ENCODE assay signal across 15 mouse cellular contexts in genomic region chr12:52435321-52435720, GRCm38 (mm10).
A peak's percentile ranks its signal among the peaks of the same experiment; 100 is the strongest.
DNase-seq lines count a peak whose midpoint lies in the region; ATAC-seq and TF ChIP-seq lines count a peak whose summit lies in the region.
"Had no signal": no experiment of that assay in that cellular context is flagged by ENCODE, and none has a peak within 500 bp of the region (broad histone marks: within the 10 kb centered on the region; RNA-seq: fewer than 3 reads in every experiment).

No protein-coding gene starts in this region.

- WGBS in kidney, postnatal 0 days = 62% methylated on average over 5 of the region's 5 CpGs
- WGBS in forebrain, embryonic 15.5 days = 29% methylated on average over 5 of the region's 5 CpGs
- 38% methylated on average over 5 of the region's 5 CpGs for WGBS in hindbrain, embryonic 16.5 days
- WGBS in neural tube, embryonic 14.5 days = 33% methylated on average over 5 of the region's 5 CpGs
- 78% methylated on average over 5 of the region's 5 CpGs for WGBS in intestine, embryonic 16.5 days

- ATAC-seq in kidney, postnatal 0 days (replicated peaks; ENCODE audit: low FRiP score, low read depth) = no peak
- ATAC-seq in forebrain, embryonic 15.5 days (replicated peaks) = no peak; the same call in 1 of the 2 replicates
- peak; percentile 75 for ATAC-seq in hindbrain, embryonic 16.5 days
- peak; percentile 81 for ATAC-seq in neural tube, embryonic 14.5 days (ENCODE audit: low read depth)
- no peak for ATAC-seq in intestine, embryonic 16.5 days

- no peaks in the 10 kb centered on the region for H3K9me3 ChIP-seq in kidney, postnatal 0 days (replicated peaks; ENCODE audit: low read length)
- H3K9me3 ChIP-seq in forebrain, embryonic 15.5 days = no peaks in the 10 kb centered on the region
- H3K9me3 ChIP-seq in hindbrain, embryonic 16.5 days (ENCODE audit: control insufficient read depth, low read length) = no peaks in the 10 kb centered on the region
- H3K9me3 ChIP-seq in neural tube, embryonic 14.5 days (ENCODE audit: control insufficient read depth, low read length) = no peaks in the 10 kb centered on the region
- no peaks in the 10 kb centered on the region for H3K9me3 ChIP-seq in intestine, embryonic 16.5 days (ENCODE audit: control insufficient read depth, low read length)
- H3K9me3 ChIP-seq: G1E had no signal

- no peak for TF ChIP-seq CTCF in kidney, postnatal 0 days (IDR thresholded peaks at IDR 0.05; ENCODE audit: low read depth)

- no peak overlapping the region for H3K4me3 ChIP-seq in kidney, postnatal 0 days (replicated peaks; ENCODE audit: low read depth, low read length)
- H3K4me3 ChIP-seq in forebrain, embryonic 15.5 days = no peak overlapping the region
- H3K4me3 ChIP-seq in hindbrain, embryonic 16.5 days (ENCODE audit: low read length) = no peak overlapping the region
- no peak overlapping the region for H3K4me3 ChIP-seq in neural tube, embryonic 14.5 days (ENCODE audit: low read depth, low read length)
- no peak overlapping the region for H3K4me3 ChIP-seq in intestine, embryonic 16.5 days (ENCODE audit: low read length)
- H3K4me3 ChIP-seq: myocyte had no signal

- no peak for DNase-seq in kidney, postnatal 0 days (ENCODE audit: low spot score)
- DNase-seq in kidney, postnatal 25 days = no peak
- DNase-seq in urinary bladder, postnatal 10 days (ENCODE audit: low spot score) = no peak
- DNase-seq in left cerebral cortex, adult 8-10 months (ENCODE audit: low spot score in 2 of 2) = no peak
- DNase-seq: adrenal gland, adult 8-10 months; cerebellum, adult 8-10 months; kidney, postnatal 36 days; liver; lung, adult 18-20 months had no signal

- H3K9ac ChIP-seq in kidney, postnatal 0 days (ENCODE audit: low read depth, low read length) = no peak overlapping the region
- H3K9ac ChIP-seq in forebrain, embryonic 15.5 days (replicated peaks) = no peak overlapping the region
- no peak overlapping the region for H3K9ac ChIP-seq in hindbrain, embryonic 16.5 days (ENCODE audit: low read depth, low read length)
- H3K9ac ChIP-seq in neural tube, embryonic 14.5 days (replicated peaks; ENCODE audit: low read depth, low read length) = no peak overlapping the region
- H3K9ac ChIP-seq in intestine, embryonic 16.5 days (ENCODE audit: low read depth, low read length) = no peak overlapping the region

- H3K36me3 ChIP-seq in kidney, postnatal 0 days (ENCODE audit: insufficient read depth, low read length) = no peaks in the 10 kb centered on the region
- no peaks in the 10 kb centered on the region for H3K36me3 ChIP-seq in forebrain, embryonic 15.5 days
- H3K36me3 ChIP-seq in hindbrain, embryonic 16.5 days (ENCODE audit: control insufficient read depth, insufficient read depth, low read length) = no peaks in the 10 kb centered on the region
- no peaks in the 10 kb centered on the region for H3K36me3 ChIP-seq in neural tube, embryonic 14.5 days (ENCODE audit: control insufficient read depth, insufficient read depth, low read length)
- H3K36me3 ChIP-seq in intestine, embryonic 16.5 days (ENCODE audit: control insufficient read depth, insufficient read depth, low read length) = no peaks in the 10 kb centered on the region
- H3K36me3 ChIP-seq: G1E had no signal

- peak overlapping the region; percentile 1; the same call in 1 of the 2 replicates for H3K4me2 ChIP-seq in kidney, postnatal 0 days (ENCODE audit: low read length)
- peak overlapping the region; percentile 15 for H3K4me2 ChIP-seq in forebrain, embryonic 15.5 days (replicated peaks)
- peak overlapping the region; percentile 42 for H3K4me2 ChIP-seq in hindbrain, embryonic 16.5 days (ENCODE audit: low read length)
- H3K4me2 ChIP-seq in neural tube, embryonic 14.5 days (ENCODE audit: low read depth, low read length) = peak overlapping the region; percentile 29
- no peak overlapping the region for H3K4me2 ChIP-seq in intestine, embryonic 16.5 days (ENCODE audit: low read depth, low read length)

- H3K27ac ChIP-seq in kidney, postnatal 0 days = no peak overlapping the region
- no peak overlapping the region for H3K27ac ChIP-seq in forebrain, embryonic 15.5 days (replicated peaks)
- H3K27ac ChIP-seq in hindbrain, embryonic 16.5 days (ENCODE audit: low read depth, low read length) = no peak overlapping the region
- no peak overlapping the region for H3K27ac ChIP-seq in neural tube, embryonic 14.5 days (ENCODE audit: low read depth, low read length)
- H3K27ac ChIP-seq in intestine, embryonic 16.5 days (ENCODE audit: low read length) = no peak overlapping the region

- H3K27me3 ChIP-seq in kidney, postnatal 0 days (ENCODE audit: insufficient read depth, low read length) = no peaks in the 10 kb centered on the region
- H3K27me3 ChIP-seq in forebrain, embryonic 15.5 days = no peaks in the 10 kb centered on the region
- H3K27me3 ChIP-seq in hindbrain, embryonic 16.5 days (replicated peaks; ENCODE audit: control insufficient read depth, insufficient read depth, low read length) = no peaks in the 10 kb centered on the region
- no peaks in the 10 kb centered on the region for H3K27me3 ChIP-seq in neural tube, embryonic 14.5 days (ENCODE audit: control insufficient read depth, insufficient read depth, low read length)
- no peaks in the 10 kb centered on the region for H3K27me3 ChIP-seq in intestine, embryonic 16.5 days (replicated peaks; ENCODE audit: control insufficient read depth, insufficient read depth, low read length)

- H3K4me1 ChIP-seq in kidney, postnatal 0 days (replicated peaks; ENCODE audit: insufficient read depth, low read length) = 0 out of 2 replicates have a peak, but pooled peaks cover 4% of the 10 kb centered on the region
- peaks cover 13% of the 10 kb centered on the region for H3K4me1 ChIP-seq in forebrain, embryonic 15.5 days
- peaks cover 10% of the 10 kb centered on the region; the same call in 1 of the 2 replicates for H3K4me1 ChIP-seq in hindbrain, embryonic 16.5 days (ENCODE audit: control insufficient read depth, insufficient read depth, low read depth, low read length)
- H3K4me1 ChIP-seq in neural tube, embryonic 14.5 days (ENCODE audit: control insufficient read depth, insufficient read depth, low read length) = peaks cover 3% of the 10 kb centered on the region; the same call in 1 of the 2 replicates
- peaks cover 11% of the 10 kb centered on the region; the same call in 1 of the 2 replicates for H3K4me1 ChIP-seq in intestine, embryonic 16.5 days (ENCODE audit: control insufficient read depth, insufficient read depth, low read length)

Comparison
In these comparisons a context has a peak if more than half of its experiments do, and no peak if none do; other contexts are left out.
1. ATAC-seq: peak in hindbrain, embryonic 16.5 days (single experiment) and neural tube, embryonic 14.5 days (single experiment); none in kidney, postnatal 0 days (single experiment), forebrain, embryonic 15.5 days (single experiment) and intestine, embryonic 16.5 days (single experiment).